Mouse (Mus musculus): Measurements from ENCODE around the gene Tax1bp1. TPM values are rescaled to one million over a fixed set of nuclear protein-coding genes. Genes with fewer than 3 reads are reported as not detected.

Gene Tax1bp1
- polyA plus RNA-seq, 1 experiment: 46.7 TPM

GRCm38 (mm10) chr6:52779546-52779945 is 66.0 kb downstream of the Tax1bp1 start:
- DNase-seq: no peak
- WGBS: 90% methylated on average over 5 of the region's 5 CpGs
- Histone ChIP-seq H3K27me3 (ENCODE audit: control insufficient read depth, insufficient read depth, low read length) (no peaks in the 10 kb centered on the region), H3K27ac (ENCODE audit: control insufficient read depth, insufficient read depth, low read length) (no peak overlapping the region), H3K36me3 (ENCODE audit: control insufficient read depth, insufficient read depth, low read length) (no peaks in the 10 kb centered on the region), H3K4me3 (ENCODE audit: control insufficient read depth, insufficient read depth, low read length) (no peak overlapping the region), H3K4me1 (replicated peaks; ENCODE audit: control insufficient read depth, insufficient read depth, low read length) (peaks cover 38% of the 10 kb centered on the region)
- no peak for TF ChIP-seq POLR2A (IDR thresholded peaks at IDR 0.05; ENCODE audit: control insufficient read depth, extremely low read depth, insufficient read depth, low read length, poor library complexity)
- no peak for TF ChIP-seq CTCF (IDR thresholded peaks at IDR 0.05; ENCODE audit: borderline replicate concordance, control insufficient read depth, extremely low read depth, insufficient read depth, low read length, poor library complexity)

GRCm38 (mm10) chr6:52790316-52790715 is 76.8 kb downstream of the Tax1bp1 start:
- no peaks in the 10 kb centered on the region for H3K4me1 ChIP-seq (replicated peaks; ENCODE audit: control insufficient read depth, insufficient read depth, low read length)

GRCm38 (mm10) chr6:52790781-52791180 is 77.3 kb downstream of the Tax1bp1 start:
- TF ChIP-seq POLR2A (IDR thresholded peaks at IDR 0.05; ENCODE audit: control insufficient read depth, extremely low read depth, insufficient read depth, low read length, poor library complexity) (no peak), CTCF (IDR thresholded peaks at IDR 0.05; ENCODE audit: borderline replicate concordance, control insufficient read depth, extremely low read depth, insufficient read depth, low read length, poor library complexity) (no peak)
- Histone ChIP-seq H3K4me3 (ENCODE audit: control insufficient read depth, insufficient read depth, low read length) (no peak overlapping the region), H3K36me3 (ENCODE audit: control insufficient read depth, insufficient read depth, low read length) (no peaks in the 10 kb centered on the region), H3K4me1 (replicated peaks; ENCODE audit: control insufficient read depth, insufficient read depth, low read length) (no peaks in the 10 kb centered on the region), H3K27me3 (ENCODE audit: control insufficient read depth, insufficient read depth, low read length) (no peaks in the 10 kb centered on the region), H3K27ac (ENCODE audit: control insufficient read depth, insufficient read depth, low read length) (no peak overlapping the region)
- 96% methylated on average over 4 of the region's 4 CpGs for WGBS
- DNase-seq: no peak

More at GRCm38 (mm10) chr6:52790316-52790715, 76.8 kb downstream of the Tax1bp1 start:
- WGBS: 95% methylated on average over 10 of the region's 10 CpGs
- no peak for DNase-seq
- no peaks in the 10 kb centered on the region for H3K27me3 ChIP-seq (ENCODE audit: control insufficient read depth, insufficient read depth, low read length)
- H3K27ac ChIP-seq (ENCODE audit: control insufficient read depth, insufficient read depth, low read length): no peak overlapping the region
- TF ChIP-seq POLR2A (IDR thresholded peaks at IDR 0.05; ENCODE audit: control insufficient read depth, extremely low read depth, insufficient read depth, low read length, poor library complexity) (no peak), CTCF (IDR thresholded peaks at IDR 0.05; ENCODE audit: borderline replicate concordance, control insufficient read depth, extremely low read depth, insufficient read depth, low read length, poor library complexity) (no peak)
- H3K4me3 ChIP-seq (ENCODE audit: control insufficient read depth, insufficient read depth, low read length): no peak overlapping the region
- no peaks in the 10 kb centered on the region for H3K36me3 ChIP-seq (ENCODE audit: control insufficient read depth, insufficient read depth, low read length)

- Histone ChIP-seq H3K4me1 (replicated peaks; ENCODE audit: control insufficient read depth, insufficient read depth, low read length) (0 out of 2 replicates have a peak, but pooled peaks cover 3% of the 10 kb centered on the region), H3K27me3 (ENCODE audit: control insufficient read depth, insufficient read depth, low read length) (no peaks in the 10 kb centered on the region), H3K4me3 (ENCODE audit: control insufficient read depth, insufficient read depth, low read length) (no peak overlapping the region), H3K27ac (ENCODE audit: control insufficient read depth, insufficient read depth, low read length) (no peak overlapping the region), H3K36me3 (ENCODE audit: control insufficient read depth, insufficient read depth, low read length) (no peaks in the 10 kb centered on the region)
- 94% methylated on average over 3 of the region's 3 CpGs for WGBS
- TF ChIP-seq CTCF (IDR thresholded peaks at IDR 0.05; ENCODE audit: borderline replicate concordance, control insufficient read depth, extremely low read depth, insufficient read depth, low read length, poor library complexity) (no peak), POLR2A (IDR thresholded peaks at IDR 0.05; ENCODE audit: control insufficient read depth, extremely low read depth, insufficient read depth, low read length, poor library complexity) (no peak)
- DNase-seq: no peak
Measured at GRCm38 (mm10) chr6:52792455-52792854, 78.9 kb downstream of the Tax1bp1 start.

GRCm38 (mm10) chr6:52795029-52795841 is 81.7 kb downstream of the Tax1bp1 start:
- H3K27ac ChIP-seq (ENCODE audit: control insufficient read depth, insufficient read depth, low read length): no peak overlapping the region
- 90% methylated on average over 16 of the region's 16 CpGs for WGBS

GRCm38 (mm10) chr6:52796035-52796598 is 82.6 kb downstream of the Tax1bp1 start:
- 95% methylated on average over 9 of the region's 9 CpGs for WGBS

More at GRCm38 (mm10) chr6:52795029-52795841, 81.7 kb downstream of the Tax1bp1 start:
- no peak for DNase-seq
- Histone ChIP-seq H3K36me3 (ENCODE audit: control insufficient read depth, insufficient read depth, low read length) (no peaks in the 10 kb centered on the region), H3K4me1 (replicated peaks; ENCODE audit: control insufficient read depth, insufficient read depth, low read length) (peaks cover 9% of the 10 kb centered on the region), H3K4me3 (ENCODE audit: control insufficient read depth, insufficient read depth, low read length) (no peak overlapping the region), H3K27me3 (ENCODE audit: control insufficient read depth, insufficient read depth, low read length) (no peaks in the 10 kb centered on the region)
- TF ChIP-seq POLR2A (IDR thresholded peaks at IDR 0.05; ENCODE audit: control insufficient read depth, extremely low read depth, insufficient read depth, low read length, poor library complexity) (no peak), CTCF (IDR thresholded peaks at IDR 0.05; ENCODE audit: borderline replicate concordance, control insufficient read depth, extremely low read depth, insufficient read depth, low read length, poor library complexity) (no peak)

More at GRCm38 (mm10) chr6:52796035-52796598, 82.6 kb downstream of the Tax1bp1 start:
- Histone ChIP-seq H3K36me3 (ENCODE audit: control insufficient read depth, insufficient read depth, low read length) (no peaks in the 10 kb centered on the region), H3K4me3 (ENCODE audit: control insufficient read depth, insufficient read depth, low read length) (no peak overlapping the region), H3K27ac (ENCODE audit: control insufficient read depth, insufficient read depth, low read length) (no peak overlapping the region), H3K4me1 (replicated peaks; ENCODE audit: control insufficient read depth, insufficient read depth, low read length) (peaks cover 9% of the 10 kb centered on the region), H3K27me3 (ENCODE audit: control insufficient read depth, insufficient read depth, low read length) (no peaks in the 10 kb centered on the region)
- TF ChIP-seq CTCF (IDR thresholded peaks at IDR 0.05; ENCODE audit: borderline replicate concordance, control insufficient read depth, extremely low read depth, insufficient read depth, low read length, poor library complexity): no peak
- TF ChIP-seq POLR2A (IDR thresholded peaks at IDR 0.05; ENCODE audit: control insufficient read depth, extremely low read depth, insufficient read depth, low read length, poor library complexity): no peak
- DNase-seq: no peak
